8 mouse cellular contexts compared by ENCODE assay signal in genomic region chr14:54192462-54192847, GRCm38 (mm10).
DNase-seq lines count a peak whose midpoint lies in the region; ATAC-seq and TF ChIP-seq lines count a peak whose summit lies in the region.

No protein-coding gene starts in this region.

- no peaks in the 10 kb centered on the region for H3K36me3 ChIP-seq in neural tube, embryonic 15.5 days

- no peaks in the 10 kb centered on the region for H3K9me3 ChIP-seq in neural tube, embryonic 15.5 days (replicated peaks)

- H3K4me3 ChIP-seq in gastrocnemius, adult 2 months, result no peak overlapping the region
- H3K4me3 ChIP-seq in neural tube, embryonic 15.5 days (replicated peaks), result no peak overlapping the region

- intact Hi-C loops in gastrocnemius, adult 2 months (cut with DNase I), result no loop called here
- intact Hi-C loops in heart, postnatal 25 days (cut with DNase I), result no loop called here
- intact Hi-C loops in left cerebral cortex, postnatal 4 days (cut with DNase I), result no loop called here

- no peak for TF ChIP-seq CTCF in gastrocnemius, adult 2 months (IDR thresholded peaks at IDR 0.05)

- peak overlapping the region; percentile 72; the same call in 1 of the 2 replicates for H3K27ac ChIP-seq in gastrocnemius, adult 2 months
- peak overlapping the region; percentile 7; the same call in 1 of the 2 replicates for H3K27ac ChIP-seq in neural tube, embryonic 15.5 days (replicated peaks)

- H3K4me2 ChIP-seq in neural tube, embryonic 15.5 days, result no peak overlapping the region

- ATAC-seq in neural tube, embryonic 15.5 days (ENCODE audit: low FRiP score), result no peak

- 60% methylated on average over 3 of the region's 3 CpGs for WGBS in neural tube, embryonic 15.5 days

- DNase-seq in gastrocnemius, adult 2 months, result peak; percentile 28
- DNase-seq in gastrocnemius, postnatal 10 days, result no peak
- DNase-seq in neural tube, embryonic 10.5 days (ENCODE audit: extremely low spot score, low spot score), result no peak
- DNase-seq in heart, postnatal 25 days (ENCODE audit: low spot score), result peak; percentile 16
- DNase-seq in left cerebral cortex, postnatal 4 days, result peak; percentile 27
- no peak for DNase-seq in thymus, postnatal 25 days
- DNase-seq in MN1 (ENCODE audit: low spot score), result no peak

- H3K9ac ChIP-seq in neural tube, embryonic 15.5 days (replicated peaks), result no peak overlapping the region

- H3K27me3 ChIP-seq in neural tube, embryonic 15.5 days (replicated peaks), result no peaks in the 10 kb centered on the region

- H3K4me1 ChIP-seq in neural tube, embryonic 15.5 days, result peaks cover 23% of the 10 kb centered on the region

Comparison
In these comparisons a context has a peak if more than half of its experiments do, and no peak if none do; other contexts are left out.
1. DNase-seq: peak in gastrocnemius, adult 2 months (single experiment), heart, postnatal 25 days (single experiment) and left cerebral cortex, postnatal 4 days (single experiment); none in gastrocnemius, postnatal 10 days (single experiment), neural tube, embryonic 10.5 days (single experiment), thymus, postnatal 25 days (single experiment) and MN1 (single experiment).